Comparison of ENCODE assay signal across 6 mouse cellular contexts in the genomic region with DNA sequence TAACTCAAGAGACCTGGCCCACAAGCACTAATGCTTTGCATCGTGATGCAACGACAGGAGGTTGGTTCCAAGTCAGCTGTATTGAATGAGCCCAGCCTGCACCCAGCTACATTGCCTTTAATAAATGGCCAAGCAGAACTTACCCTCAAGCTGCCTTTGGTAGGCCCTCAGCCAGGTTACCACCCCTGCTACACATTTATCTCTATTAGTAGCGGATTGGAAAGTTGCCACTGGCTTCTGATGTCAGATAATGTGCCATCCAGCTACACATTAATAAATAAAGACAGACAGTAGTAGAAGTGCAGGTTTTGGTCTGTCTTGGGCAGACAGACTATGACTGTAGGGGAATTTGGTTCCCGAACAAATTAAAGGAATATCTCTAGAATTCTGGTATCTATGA.
"Had no signal": no experiment of that assay in that cellular context is flagged by ENCODE, and none has a peak within 500 bp of the region (broad histone marks: within the 10 kb centered on the region; RNA-seq: fewer than 3 reads in every experiment).

No protein-coding gene starts in this region.

- DNase-seq: kidney, adult 11 months; kidney, postnatal 10 days; liver, postnatal 0 days; lung, embryonic 14.5 days; thymus, adult 18-20 months; thymus, postnatal 36 days had no signal
